Mouse (Mus musculus) right cerebral cortex, postnatal 36 days (tissue): Measurements from ENCODE around the gene Tifa.

Experiments used
- DNase-seq, 2 experiments: peaks; one replicate each; pipeline ENCODE4 v3.0.0; 2022; ENCODE audit warnings: low spot score in 2 of 2, mixed read lengths in 1 of 2

Gene Tifa

GRCm38 (mm10) chr3:127823886-127824863 lies 34.6 kb downstream of the Tifa start:
- no peak for DNase-seq

GRCm38 (mm10) chr3:127826503-127826902 lies 36.9 kb downstream of the Tifa start:
- no peak for DNase-seq

- DNase-seq = no peak
These were observed 37.5 kb downstream of the Tifa start for GRCm38 (mm10) chr3:127827123-127827522.

GRCm38 (mm10) chr3:127830183-127830582 lies 40.6 kb downstream of the Tifa start:
- no peak for DNase-seq

- DNase-seq = no peak
These were observed 41.5 kb downstream of the Tifa start for GRCm38 (mm10) chr3:127831079-127831478.

GRCm38 (mm10) chr3:127834040-127834439 lies 44.4 kb downstream of the Tifa start:
- no peak for DNase-seq

- DNase-seq = no peak
These were observed 46.0 kb downstream of the Tifa start for GRCm38 (mm10) chr3:127835594-127835993.

GRCm38 (mm10) chr3:127836798-127837153 lies 47.2 kb downstream of the Tifa start:
- no peak for DNase-seq

GRCm38 (mm10) chr3:127837154-127837865 lies 47.7 kb downstream of the Tifa start, which contains the start of gene Ap1ar:
Gene Ap1ar (minus strand): TSS chr3:127837523.
- DNase-seq = peak; percentile 96

- no peak for DNase-seq
These were observed 48.5 kb downstream of the Tifa start for GRCm38 (mm10) chr3:127837972-127838644.

- no peak for DNase-seq
These were observed 52.3 kb downstream of the Tifa start for GRCm38 (mm10) chr3:127841926-127842325.

GRCm38 (mm10) chr3:127843324-127843940 lies 53.8 kb downstream of the Tifa start:
- DNase-seq = no peak

- DNase-seq = no peak
These were observed 54.3 kb downstream of the Tifa start for GRCm38 (mm10) chr3:127843941-127844327.

- no peak for DNase-seq
These were observed 58.6 kb downstream of the Tifa start for GRCm38 (mm10) chr3:127848088-127848808.

- no peak for DNase-seq
These were observed 60.3 kb downstream of the Tifa start for GRCm38 (mm10) chr3:127849922-127850321.

- no peak for DNase-seq
These were observed 61.4 kb downstream of the Tifa start for GRCm38 (mm10) chr3:127850776-127851646.

- DNase-seq = no peak
These were observed 63.1 kb downstream of the Tifa start for GRCm38 (mm10) chr3:127852722-127853121.

- DNase-seq = peak; percentile 39 to 46
These were observed 64.0 kb downstream of the Tifa start for GRCm38 (mm10) chr3:127853431-127854206.

GRCm38 (mm10) chr3:127861340-127861739 lies 71.7 kb downstream of the Tifa start:
- DNase-seq = no peak
